Mouse (Mus musculus) natural killer cell, adult 2 months (primary cell): ENCODE measurements around the gene Hip1.

Source experiments
- DNase-seq, 2 experiments: peaks; one replicate each; pipeline ENCODE4 v3.0.0; 2022; ENCODE audit warnings: low spot score in 2 of 2

The Hip1 gene

DNA sequence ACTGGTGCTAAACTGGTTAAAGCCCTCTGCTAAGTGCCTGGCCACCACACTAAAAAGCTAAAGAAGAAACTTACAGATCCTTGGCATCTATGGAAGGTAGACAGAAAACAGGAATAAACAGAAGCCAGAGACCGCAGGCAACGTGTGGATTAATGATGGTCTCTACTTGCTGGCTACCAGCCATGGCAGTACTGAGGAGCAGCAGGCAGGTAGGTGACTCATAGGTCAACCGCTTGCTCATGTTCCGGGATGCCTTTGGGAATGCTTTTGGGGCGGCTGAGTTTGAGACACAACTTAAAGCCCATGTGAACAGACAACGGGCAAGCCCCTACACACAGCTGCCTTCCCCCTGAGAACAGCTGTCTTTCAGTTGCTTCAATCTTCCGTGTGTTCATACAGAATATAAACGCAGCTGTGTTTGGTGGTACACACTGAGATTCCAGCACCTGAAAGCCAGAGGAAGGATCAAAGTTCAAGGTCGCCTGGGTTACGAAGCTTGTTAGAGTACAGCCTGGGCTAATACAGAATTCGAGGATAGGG, 13.5 kb downstream of the Hip1 start:
- no peak for DNase-seq

- no peak for DNase-seq
These were observed 15.0 kb downstream of the Hip1 start for GRCm38 (mm10) chr5:135529964-135530363.

GRCm38 (mm10) chr5:135529310-135529709, 15.6 kb downstream of the Hip1 start:
- DNase-seq, result no peak

- no peak for DNase-seq
These were observed 16.9 kb downstream of the Hip1 start for GRCm38 (mm10) chr5:135527986-135528385.

- DNase-seq, result no peak
These were observed 20.0 kb downstream of the Hip1 start for GRCm38 (mm10) chr5:135524660-135525560.

- no peak for DNase-seq
These were observed 20.8 kb downstream of the Hip1 start for GRCm38 (mm10) chr5:135524087-135524486.

DNA sequence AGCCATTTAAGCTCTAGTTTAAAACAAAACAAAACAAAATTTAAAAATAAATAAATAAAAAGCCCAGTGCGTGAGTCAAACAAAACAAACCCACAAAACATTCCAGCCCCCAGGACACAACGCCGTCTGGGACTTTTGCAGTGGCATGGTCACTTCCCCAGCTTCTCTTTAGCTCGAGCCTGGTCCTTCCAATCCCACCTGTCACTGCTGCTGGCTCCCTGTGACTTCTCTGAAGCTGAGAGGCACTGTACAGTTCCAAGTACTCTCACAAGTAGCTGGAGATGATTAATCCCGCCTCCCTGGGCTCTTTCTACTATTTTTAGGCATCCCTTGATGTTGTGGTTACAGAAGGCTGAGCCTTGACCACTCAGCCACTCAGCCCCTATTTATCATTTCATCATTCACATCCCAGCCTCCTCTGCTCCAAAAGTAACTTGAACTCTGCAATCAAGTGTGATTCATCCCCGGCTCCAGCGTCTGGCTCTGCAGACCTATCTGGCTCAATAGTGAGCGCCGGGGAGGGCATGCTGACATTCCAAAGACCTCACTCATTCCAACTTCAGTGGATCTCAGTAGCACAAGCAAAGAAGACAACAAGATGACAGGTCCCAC, 22.7 kb downstream of the Hip1 start:
- no peak for DNase-seq

- no peak for DNase-seq
These were observed 27.5 kb downstream of the Hip1 start for GRCm38 (mm10) chr5:135517348-135517883.

- no peak for DNase-seq
These were observed 31.8 kb downstream of the Hip1 start for GRCm38 (mm10) chr5:135513131-135513530.

GRCm38 (mm10) chr5:135511105-135511504, 33.8 kb downstream of the Hip1 start:
- DNase-seq, result no peak

- no peak for DNase-seq
These were observed 36.6 kb downstream of the Hip1 start for GRCm38 (mm10) chr5:135508284-135508683.

DNA sequence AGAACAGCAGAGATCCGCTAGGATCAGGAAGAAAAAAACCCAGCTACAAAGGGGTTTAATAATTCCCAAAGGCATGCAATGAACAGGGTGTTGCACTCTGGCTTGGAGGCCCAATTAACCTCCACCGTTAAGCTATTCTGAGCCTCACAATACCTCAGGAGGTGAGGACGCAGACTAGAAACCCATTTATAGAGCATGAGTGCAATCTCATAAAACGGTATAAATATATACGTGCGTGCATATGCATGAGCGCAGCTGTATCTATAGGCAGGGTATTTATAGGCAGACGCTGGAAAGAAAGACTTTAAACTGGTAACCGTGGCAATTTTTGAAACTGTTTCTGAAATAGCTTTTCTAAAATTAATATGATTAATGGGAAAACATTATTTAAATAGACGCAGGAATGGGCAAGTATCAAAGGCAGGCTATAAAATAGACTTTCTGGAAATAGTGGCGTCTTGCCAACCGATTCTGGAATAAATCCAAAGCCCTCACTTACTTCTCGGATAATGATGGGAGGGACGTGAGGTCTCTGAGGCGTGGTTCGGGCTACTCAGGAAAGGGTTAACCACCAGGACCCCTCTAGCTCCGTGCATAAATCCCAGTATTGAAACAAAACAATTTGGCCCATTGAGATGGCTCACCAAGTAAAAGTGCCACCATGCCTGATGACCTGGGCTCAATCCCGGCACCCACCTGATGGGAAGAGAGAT, 37.2 kb downstream of the Hip1 start:
- no peak for DNase-seq

- DNase-seq, result no peak
These were observed 39.5 kb downstream of the Hip1 start for GRCm38 (mm10) chr5:135505442-135505841.

GRCm38 (mm10) chr5:135502931-135503330, 42.0 kb downstream of the Hip1 start:
- DNase-seq, result no peak

DNA sequence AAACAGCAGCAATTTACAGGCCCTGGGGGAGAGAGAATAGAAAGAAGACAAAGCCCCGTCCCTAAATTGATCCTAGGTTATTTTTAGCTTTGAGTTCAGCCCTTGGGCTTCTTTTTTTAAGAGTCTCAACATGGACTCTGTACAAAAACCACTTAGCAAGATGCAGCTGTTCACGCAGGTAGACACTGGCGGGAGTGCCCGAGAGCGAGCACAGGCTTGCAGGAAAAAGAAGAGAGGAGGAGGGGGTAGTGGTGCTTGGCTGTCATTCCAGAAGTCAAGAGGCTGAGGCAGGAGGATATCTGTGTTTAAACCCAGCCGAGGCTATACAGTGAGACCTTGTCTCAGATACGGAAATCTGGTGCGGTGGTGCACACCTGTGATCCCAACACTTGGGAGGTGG, 42.9 kb downstream of the Hip1 start:
- DNase-seq, result no peak

- no peak for DNase-seq
These were observed 46.0 kb downstream of the Hip1 start for GRCm38 (mm10) chr5:135498914-135499313.

DNA sequence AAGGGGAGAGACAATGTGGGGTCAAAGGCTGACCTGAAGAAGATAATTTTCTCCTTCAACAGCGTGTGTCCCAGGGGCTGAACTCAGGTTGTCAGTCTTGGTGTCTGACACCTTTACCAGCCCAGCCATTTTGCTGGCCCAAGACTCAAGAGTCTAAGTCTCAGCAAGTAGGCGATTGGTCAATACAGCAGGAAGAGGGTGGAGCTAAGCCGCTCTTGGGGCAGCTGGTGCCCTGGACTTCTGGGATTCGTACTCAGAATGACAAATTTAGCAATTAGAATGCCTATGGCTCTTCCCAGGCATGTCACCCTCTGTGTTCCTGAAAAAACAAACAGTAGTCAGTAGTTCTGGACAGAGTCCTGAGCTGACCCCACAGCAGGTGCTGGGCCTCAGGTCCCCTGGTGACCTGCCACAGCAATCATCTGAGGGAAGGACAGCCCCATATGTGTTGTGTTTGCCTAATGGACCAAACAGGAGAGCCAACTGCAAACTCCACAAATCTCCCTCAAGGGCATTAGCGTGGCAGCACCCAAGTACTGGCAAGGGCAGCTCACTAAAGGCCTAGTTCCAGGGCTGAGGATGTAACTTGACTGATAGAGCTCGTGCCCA, 47.5 kb downstream of the Hip1 start:
- no peak for DNase-seq

DNA sequence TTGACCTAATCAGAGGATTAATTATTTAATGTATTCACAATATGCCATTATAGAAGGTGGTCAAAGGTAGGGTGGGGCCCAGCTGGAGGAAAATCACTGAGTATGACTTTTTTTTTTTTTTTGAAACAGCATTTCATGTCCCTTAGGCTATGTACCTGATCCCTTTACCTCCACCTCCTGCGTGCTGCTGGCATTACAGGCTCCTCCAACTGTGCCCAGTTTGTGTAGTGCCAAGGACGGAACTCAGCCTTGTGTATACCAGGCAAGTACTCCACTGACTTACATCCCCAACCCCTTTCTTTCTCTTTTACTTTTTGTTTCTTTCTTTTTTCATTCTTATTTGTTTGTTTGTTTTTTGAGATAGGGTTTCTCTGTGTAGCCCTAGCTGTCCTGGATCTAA, 48.4 kb downstream of the Hip1 start:
- no peak for DNase-seq

DNA sequence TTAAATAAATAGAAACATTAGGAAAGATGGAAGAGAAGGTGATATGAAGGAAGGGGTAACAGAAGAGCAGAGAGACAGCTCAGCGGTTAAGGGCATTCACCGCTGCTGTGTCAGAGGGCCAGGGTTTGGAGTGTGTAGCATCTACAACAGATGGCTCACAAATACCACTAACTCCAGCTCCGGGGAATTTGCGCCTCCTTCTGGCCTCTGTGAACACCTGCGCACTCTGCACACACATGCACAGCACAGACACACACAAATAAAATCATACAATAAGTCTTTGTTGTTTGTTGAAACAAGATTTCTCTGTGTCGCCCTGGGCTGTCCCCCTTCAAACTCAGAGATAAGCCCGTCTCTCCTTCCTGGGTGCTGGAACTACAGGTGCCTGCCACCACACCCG, 49.4 kb downstream of the Hip1 start:
- no peak for DNase-seq

GRCm38 (mm10) chr5:135494183-135494910, 50.6 kb downstream of the Hip1 start:
- DNase-seq, result peak in 1 of 2 experiments; percentile 19

DNA sequence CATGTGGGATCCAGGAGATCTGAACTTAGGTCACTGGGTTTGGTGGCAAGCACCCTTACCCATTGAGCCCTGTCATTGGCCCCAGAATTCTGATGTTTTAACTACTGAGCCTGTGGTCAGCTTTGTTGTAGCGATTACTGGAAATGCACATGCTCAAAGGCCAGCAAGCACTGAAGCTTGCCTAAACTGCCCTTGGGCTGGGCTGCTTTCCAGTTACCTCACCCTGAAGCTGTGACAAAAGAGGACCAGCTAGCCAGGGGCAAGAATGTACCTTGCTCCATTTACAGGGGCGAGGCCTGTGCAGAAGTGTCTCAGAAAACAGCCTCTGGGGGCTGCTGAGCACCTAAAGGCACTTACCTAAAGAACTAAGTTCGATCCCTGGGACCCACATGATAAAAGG, 51.8 kb downstream of the Hip1 start:
- no peak for DNase-seq
